Mouse (Mus musculus) spleen, adult 2 months (tissue): ENCODE data around the gene Gucy1a1.

Experiments used
- CTCF ChIP-seq: fragments of 200-500 bp; IDR thresholded peaks from 2 replicates; pipeline ENCODE4 v1.5.1; 2011; ENCODE audit warnings: mild to moderate bottlenecking, inconsistent platforms; ENCODE audit not compliant: insufficient read depth, insufficient read length, insufficient replicate concordance; ENCODE audit errors: extremely low read depth
- POLR2A ChIP-seq: fragments of 200-500 bp; IDR thresholded peaks from 2 replicates; pipeline ENCODE4 v1.6.1; 2011; ENCODE audit warnings: low read depth, low read length, inconsistent platforms

DNA sequence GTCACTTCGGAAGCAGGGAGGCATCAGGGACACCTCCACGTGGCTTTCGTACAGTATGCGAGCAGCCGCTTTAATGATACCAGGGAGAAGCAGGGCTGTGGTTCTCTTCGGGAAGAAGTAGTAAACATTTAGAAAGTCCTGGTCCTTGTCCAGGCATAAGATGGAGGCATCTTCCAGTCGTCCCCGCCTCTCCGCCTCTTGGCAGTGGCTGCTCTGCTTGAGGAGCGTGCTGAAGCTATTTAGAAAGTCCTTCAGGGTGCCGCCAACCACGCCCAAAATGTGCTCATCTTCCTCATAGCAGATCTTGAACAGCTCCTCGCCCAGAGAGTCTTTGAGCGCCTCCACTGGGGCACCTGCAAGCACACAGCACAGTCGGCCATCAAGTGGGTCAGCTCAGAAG is 36.6 kb downstream of the Gucy1a1 start:
- TF ChIP-seq CTCF (no peak), POLR2A (no peak)
